Mouse (Mus musculus) cerebellum, adult 11 months (tissue): ENCODE data around the gene Cnga3.
A peak's percentile ranks its signal among the peaks of the same experiment; 100 is the strongest.

Source experiments
- DNase-seq: peaks from one replicate; pipeline ENCODE4 v3.0.0; 2022

Cnga3 gene

DNA sequence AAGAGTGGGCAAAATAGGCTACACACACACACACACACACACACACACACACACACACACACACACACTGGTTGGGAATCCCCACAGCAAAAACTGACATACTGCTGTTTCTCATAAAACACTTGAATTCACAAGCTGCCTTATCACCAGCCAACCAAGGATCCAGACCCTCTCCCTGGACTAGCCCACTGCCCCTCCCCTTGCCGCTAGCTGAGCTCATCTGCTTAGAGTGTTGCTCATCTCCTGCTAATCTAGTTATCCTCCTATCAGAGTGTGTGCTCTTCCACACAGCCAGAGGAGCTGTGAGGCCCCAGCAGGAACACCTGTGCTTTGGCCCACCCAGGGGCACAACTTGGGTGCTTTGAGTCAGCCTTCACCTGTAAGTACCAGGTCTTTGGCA lies at the start of gene Cnga3:
Gene Cnga3 (plus strand): TSS at position 291 of the 400 bp plus-strand sequence.
- no peak for DNase-seq

DNA sequence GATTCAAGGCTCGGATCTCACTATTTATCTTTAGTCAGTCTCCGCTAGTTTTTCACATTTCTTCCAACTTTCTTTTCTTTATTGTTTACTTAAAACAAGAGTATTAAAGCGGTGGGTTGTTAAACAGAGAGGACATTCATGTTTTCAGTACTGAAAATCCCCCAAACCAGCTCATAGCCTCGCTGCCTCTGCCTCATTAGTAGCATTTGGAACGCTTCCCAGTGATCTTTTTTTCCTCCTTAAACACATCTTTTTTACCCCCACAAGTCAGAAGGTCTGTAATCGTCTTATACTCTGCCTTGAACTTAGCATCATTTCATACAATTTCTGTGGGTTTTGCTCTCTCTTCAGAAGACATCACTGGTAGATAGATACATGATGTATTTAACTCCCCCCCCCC lies 48.2 kb upstream of the Cnga3 start:
- no peak for DNase-seq

DNA sequence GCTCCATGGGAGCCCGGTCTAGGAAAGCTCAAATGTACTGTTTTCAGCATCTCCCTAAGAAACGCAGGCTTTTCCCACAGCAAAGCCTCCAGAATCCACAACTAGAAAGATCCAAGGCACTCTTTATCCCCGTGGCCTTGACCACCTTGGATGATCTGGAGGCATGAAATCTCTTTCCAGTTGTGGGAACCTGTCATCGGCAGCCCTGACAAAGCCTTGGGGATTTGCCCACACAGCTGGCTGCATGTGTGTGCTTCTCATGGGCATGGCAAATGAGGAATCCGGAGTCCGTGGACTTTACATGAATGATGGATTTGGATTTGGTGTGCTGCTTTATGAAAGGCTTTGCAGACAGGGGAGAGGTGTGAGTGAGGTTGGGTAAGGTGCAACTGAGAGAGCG lies 46.3 kb upstream of the Cnga3 start:
- no peak for DNase-seq

DNA sequence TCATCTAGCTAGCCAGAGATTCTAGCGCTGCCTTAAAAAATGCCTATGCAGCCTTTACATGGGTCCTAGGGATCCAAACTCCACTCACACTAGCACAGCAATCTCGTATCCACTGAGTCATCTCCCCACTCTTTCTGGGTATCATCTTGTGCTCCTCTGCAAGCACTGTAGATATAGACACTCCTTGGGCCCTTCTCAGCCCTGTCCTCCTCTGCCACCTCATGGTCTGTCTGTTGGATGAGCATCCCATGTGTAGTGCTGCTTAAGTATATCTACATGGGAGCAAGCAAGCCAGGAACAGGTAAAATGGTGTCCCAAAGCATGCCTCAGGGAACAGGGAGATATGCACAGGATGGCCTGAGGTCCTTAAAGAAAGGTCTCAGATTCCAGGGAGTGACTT lies 36.4 kb upstream of the Cnga3 start:
- no peak for DNase-seq

DNA sequence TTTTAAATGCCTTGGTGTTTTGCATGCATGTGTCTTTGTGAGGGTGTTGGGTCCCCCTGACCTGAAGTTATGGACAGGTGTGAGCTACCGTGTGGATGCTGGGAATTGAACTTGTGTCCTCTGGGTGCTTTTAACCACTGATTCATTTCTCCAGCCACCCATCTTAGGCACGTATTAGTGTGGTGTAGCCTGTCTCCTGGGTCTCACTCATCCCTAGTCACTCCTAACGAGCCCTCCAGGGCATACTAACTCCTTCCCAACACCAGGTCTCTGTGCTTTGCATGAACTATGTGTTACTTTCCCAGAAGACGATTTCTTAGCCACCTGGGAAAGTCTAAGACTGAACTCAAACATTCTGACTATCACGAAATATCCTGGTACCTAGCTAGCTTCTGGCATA lies 34.4 kb upstream of the Cnga3 start:
- no peak for DNase-seq

DNA sequence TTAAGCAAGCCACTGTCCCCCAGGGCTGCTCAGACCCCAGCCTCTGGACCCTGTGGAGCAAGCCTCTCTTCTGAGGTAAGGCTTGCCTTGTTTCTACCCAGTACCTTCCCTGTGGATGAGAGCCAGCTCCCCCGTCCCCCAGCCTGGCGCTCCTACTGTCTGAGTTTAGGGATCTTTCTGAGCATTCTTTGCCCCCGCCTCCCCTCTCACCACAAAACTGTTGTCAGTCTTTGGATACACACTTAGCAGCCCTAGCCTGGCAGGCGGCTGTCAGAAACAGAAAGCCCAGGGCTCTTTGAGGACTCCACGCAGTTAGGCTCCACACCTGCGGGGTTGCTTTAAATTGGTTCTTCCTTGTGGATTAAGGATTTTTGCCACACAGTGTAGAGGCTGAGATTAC lies 27.2 kb upstream of the Cnga3 start:
- DNase-seq, result no peak

DNA sequence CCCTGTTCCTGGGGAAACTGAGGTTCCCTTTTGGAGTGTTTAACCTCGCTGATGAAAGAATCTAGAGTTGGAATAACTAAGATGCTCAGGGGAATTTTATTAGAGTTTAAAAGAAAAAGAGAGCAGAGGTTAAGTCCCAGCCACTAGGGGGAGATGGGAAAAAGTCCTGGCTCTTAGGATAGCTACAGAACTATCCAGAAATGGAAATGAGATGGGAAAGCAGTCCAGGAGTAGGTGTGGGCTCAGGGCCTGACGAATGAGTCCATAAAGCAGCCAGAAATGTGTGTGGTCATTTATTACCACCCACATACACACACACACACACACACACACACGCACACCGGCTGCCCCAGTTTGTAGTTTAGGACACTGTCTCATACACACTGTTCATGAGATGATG lies 19.6 kb upstream of the Cnga3 start:
- DNase-seq, result no peak

DNA sequence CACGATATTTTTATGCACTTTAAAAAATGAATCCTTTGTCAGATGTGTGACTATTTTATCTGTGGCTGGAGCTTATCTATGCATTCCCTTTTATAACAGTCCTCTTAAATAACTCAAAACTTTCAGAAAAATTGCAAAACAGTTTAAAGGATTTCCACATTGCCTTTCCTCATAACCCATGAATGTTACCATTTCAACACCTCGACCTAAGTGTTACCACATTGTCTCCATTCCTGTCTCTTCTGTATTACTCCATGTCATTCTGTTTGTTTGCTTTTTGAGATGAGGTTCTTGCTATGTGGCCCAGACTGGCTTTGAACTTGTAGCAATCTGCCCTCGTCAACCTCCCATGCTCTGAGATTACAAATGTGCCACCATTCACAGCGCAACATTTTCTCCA lies 12.8 kb upstream of the Cnga3 start:
- no peak for DNase-seq

DNA sequence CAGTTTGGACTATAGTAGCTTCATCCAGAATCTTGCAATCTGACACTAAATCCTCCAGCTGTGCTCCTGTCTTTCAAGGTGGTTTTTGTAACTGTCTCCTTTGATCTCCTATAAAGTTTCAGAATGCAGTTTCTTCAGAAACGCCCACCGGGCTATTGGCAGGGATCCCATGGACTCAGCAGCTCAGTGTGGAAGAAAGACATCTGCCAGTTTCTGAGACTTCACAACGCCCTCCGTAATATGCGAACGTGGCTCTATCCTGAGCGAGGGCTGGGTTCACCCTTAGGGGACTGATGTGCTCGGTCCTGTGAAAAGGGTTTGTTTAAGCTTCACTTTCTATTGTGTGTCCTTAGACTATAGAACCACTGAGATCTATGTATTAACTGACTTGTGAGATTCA lies 6.5 kb upstream of the Cnga3 start:
- DNase-seq, result no peak

DNA sequence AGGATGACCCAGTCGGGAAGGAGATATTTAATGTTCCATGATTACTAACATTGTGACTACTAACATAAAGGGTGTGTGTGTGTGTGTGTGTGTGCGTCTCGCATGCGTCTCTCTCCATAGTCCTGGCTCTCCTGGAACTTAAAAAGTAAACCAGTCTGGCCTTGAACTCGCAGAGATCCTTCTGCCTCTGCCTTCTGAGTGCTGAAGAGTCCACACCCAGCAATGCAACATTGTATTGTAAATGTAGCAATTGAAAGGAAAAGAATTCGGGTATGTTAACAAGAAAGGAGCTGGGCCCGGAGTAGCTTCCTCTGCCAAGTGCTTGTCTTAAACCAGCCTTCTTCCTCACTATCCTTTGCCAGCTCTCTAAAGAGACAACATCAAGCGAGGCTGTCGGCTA lies 1.9 kb upstream of the Cnga3 start:
- no peak for DNase-seq

DNA sequence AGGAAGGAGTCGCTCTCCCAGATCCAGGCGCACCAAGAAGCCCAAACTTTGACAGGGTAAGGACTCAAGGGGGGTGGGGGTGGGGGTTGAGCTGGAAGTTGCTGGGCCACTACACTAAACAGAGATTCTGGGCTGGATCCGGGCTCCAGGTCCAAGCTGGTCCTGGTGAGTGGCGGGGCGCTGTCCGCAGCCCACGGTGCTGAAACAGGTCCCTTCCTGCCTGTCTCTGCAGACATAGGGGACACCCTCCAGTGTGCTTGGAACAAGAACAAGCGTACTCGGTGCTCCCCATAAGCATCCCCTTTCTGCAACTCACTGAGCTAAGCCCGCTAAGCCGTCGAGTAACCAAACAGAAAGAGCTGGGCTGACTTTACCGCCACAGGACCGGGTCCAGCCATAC lies 4.2 kb downstream of the Cnga3 start:
- DNase-seq, result no peak

DNA sequence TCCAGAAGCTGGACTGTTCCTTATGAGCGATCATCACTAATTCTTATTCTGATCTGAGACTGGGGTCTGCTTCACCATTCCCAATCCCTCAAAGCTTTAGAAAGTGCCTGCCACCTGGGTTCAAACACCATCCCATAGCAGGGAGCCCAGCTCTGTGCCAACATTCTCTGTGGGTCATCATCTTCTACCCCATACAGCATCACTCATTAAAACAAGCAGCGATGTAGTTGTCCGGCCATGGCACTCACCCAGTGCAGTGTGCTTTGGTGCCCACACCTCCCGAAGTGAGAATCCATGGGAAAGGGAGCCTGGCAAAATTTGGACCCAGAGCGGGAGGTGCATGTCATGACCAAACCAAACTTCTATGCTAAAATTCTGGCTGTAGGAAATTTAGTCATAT lies 5.4 kb downstream of the Cnga3 start:
- DNase-seq, result no peak

DNA sequence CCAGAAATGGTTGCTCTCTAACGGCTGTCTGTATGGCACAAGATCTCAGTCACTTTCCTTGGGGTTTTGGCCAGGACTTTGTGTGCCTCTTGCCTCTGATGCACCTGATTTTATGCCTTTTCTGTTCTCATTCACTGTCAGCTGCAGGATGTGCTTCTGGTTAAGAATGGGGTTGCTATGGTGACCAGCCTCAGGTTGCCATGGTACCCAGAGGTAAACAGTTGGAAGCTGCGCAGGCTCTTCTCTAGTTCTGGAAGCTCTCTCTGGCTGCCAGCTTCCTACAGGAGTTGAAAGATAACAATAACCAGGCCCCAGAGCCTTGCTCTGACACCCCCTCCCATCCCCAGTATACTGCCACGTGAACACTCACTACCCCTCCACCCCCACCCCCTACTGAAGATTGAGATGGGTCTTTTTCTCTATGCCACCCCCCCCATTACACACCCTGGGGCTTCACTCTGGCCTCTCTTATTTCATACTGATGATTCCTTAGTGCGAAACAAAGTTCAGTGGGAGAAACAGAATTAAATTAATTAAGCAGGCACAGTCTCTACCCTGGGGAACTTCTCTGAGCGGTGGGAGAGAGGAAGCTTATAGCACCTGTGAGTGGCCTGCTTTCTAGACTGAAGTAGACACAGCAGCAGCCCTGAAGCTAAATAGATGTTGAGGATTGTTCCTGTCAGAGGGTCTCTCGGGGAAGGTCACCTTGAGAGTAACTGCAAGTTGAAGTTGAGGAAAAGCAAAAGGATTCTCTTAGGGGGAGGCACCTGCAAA lies 6.1 kb downstream of the Cnga3 start:
- no peak for DNase-seq

DNA sequence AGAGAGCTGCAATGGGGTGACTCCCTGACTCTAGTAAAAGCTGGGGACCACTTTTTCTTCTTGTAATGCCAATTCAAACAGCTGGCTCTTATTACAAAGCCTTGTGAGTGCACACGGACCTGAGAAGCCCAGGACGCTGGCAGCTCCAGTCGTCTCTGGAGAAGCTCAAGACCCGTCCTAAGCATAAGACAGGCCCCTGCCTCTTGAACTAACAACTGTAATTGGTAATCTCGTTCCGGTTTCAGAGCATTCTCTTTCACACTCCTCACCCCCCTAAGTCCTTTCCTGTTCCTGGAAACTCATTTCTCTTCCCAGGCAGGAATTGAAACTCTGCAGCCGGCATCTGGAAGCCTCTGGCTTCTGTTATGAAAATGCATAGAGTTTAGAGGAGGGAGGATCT lies 7.8 kb downstream of the Cnga3 start:
- no peak for DNase-seq

DNA sequence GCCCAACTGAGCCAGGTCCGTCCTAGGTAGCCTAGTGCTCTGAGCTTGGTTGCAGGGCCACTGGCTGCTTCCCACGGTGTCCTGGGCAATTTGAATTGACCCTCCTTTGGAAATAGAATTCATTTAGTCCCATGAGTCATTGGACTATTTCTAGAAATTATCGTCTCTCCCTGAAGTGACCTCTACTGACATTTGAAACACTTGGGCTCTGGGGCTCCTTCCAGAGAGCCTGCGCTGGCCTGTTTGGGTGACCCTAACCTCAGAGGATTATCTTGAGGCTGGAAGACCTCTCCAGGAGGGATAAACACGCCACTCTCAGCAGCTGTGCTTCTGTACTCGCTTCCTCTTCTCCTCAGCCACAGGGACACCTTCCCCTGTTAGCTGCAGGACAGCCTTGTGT lies 16.2 kb downstream of the Cnga3 start:
- DNase-seq, result no peak

DNA sequence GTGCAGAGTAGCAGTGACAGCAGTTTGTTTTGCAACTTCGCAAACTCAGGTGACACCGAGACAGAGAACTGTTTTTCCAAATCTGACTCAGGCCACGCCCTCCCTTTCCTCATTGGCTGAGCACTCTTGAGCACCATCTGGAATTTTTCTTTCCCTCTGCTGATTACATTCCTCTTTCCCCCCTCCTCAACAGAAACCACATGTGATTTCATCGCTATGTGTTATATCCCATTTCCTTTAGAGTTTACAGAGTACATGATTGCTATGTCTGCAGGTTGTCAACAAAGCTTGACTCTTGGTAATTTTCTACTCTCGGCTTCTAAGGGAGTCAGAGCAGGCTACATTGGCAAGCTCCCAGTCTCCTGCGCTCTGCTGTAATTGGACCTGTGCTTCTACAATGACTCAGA lies 17.1 kb downstream of the Cnga3 start:
- no peak for DNase-seq

DNA sequence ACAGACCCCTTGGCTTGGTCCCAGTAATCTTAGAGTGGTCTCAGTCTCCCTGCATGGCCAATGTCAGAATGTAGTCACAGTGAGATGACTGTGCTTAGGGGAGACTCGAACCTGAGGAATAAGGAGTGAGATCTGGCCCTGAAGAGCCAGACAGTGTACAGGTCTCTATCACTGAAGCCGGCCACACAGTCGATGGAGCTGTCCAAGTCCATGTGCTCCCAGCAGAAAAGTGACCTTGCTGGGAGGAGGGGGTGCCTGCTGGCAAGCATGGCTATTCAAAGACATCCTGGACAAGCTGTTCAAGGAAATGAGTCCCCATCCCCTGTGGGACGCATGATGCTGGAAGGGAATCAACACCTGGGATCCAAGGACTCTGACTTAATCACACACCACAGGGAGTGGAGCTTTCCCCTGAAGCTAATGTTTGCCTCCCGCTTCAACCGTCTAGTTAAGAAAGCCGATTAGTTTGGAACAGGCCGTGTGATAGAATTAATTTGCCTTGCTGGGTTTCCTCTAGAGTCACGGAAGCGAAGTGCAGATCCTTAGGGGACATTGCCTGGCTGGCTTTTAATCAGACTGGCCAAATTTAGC lies 24.9 kb downstream of the Cnga3 start:
- no peak for DNase-seq

DNA sequence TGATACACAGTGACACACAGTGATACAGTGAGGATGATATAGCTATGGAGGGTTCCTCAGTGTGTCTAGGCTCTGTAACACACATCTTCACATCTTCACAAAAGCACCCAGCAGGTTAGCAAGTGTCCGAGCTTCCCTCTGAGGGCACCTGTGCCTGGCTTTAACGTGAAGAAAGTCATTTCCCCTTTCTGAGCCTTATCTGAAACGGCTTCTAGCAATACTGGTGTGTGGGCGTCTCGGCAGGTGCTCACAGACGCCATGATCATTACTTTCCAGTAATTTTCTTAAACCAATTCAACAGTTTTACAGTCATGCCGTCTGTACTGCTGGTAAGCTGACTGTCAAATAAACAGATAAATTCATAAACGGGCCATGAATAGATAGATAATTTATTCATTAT lies 28.0 kb downstream of the Cnga3 start:
- DNase-seq, result no peak

DNA sequence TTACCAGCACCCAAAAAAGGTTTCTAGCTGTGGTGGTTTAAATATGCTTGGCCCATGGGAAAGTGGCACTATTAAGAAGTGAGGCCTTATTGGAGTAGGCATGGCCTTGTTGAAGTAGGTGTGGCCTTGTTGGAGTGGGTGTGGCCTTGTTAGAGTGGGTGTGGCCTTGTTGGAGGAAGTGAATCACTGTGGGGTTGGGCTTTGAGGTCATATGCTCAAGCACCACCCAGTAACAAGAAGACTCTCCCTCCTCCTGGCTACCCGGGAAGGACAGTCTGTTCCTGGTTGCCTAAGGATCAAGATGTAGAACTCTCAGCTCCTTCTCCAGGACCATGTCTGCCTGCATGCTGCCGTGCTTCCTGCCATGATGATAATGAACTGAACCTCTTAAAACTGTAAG lies 32.2 kb downstream of the Cnga3 start:
- DNase-seq, result no peak

DNA sequence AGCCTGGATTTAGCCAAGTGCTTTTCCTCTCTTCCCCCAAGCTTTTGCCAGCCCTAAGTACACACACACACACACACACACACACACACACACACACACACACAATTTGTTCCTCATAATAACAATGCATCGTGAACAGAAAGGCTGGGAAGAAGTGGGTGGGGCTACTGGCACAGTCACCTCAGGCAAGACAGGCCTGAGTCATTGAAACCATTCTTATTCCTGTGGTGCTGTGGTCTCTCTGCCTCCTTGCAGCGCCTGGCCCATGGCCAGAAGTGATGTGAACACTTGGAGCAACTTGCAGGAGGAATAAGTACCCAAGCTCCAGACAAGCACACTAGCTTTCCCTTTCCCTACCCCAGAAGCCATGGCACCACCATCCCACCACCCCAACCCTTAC lies 34.2 kb downstream of the Cnga3 start:
- no peak for DNase-seq

DNA sequence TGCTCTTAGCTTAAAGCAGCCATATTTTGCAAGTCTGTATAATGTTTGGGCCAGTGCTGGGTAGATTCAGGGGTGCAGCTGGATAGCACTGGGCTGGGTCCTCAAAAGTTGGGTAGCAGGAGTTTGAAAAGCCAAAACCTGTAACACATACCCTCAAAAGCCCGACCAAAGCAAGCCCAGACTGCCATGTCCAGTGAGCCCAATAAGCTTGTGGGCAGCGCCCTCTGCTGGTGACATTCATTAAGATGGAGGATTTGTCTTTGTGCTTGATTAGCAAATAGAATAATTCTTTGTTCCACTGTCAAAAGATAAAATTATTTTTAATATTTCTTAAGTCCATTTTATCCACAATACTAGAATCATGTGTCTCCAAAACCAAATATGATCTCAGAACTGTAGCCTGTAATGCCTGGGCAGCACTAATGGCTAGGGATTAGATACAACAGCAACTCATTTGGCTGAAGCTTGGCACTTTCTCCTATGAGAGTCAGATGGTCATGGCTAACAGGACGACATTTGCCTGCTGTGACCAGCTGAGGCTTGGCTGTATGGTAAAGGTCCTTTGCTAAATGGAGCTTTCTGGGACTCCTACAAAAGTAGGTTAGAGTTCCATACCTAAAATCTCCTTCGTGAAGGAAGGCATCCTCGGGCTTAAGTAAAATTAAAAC lies 36.5 kb downstream of the Cnga3 start:
- DNase-seq, result peak; percentile 77

DNA sequence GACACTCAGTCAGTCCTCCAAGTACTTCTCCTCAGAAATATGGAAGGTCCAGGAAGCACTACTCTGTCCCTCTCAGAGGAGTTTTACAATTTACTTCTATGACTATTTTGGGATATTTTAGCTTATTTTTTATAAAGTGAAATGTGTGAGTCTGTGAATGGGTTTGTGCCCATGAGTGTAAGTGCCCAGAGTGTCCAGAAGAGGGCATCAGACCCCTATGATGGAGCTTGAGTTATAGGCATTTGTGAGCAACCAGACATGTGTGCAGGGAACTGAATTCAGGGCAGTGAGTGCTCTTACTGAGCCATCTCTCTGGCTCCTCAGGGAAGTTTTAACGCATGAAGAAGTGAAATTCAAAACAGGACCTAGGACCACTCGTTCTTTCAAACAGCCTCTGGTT lies 44.2 kb downstream of the Cnga3 start:
- DNase-seq, result no peak

DNA sequence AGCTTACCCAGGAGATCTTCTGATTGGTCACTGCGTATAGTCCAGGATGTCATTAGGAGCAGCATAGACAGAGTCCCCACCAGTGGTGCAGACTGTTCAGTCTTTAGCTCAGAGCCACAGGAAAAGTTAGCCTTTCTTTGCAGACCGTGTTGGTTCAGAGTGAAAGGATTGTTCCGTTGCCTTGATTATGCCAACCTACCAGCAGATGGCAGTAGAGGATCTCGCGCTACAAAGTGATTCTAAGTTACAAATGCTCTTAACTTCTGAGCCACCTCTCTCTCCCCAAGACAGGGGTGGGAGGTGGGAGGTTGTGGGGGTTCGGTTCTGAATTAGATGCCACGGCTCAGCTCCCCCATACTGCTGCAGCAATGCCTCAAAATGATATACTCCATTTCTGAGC lies 58.2 kb downstream of the Cnga3 start:
- DNase-seq, result peak; percentile 52

DNA sequence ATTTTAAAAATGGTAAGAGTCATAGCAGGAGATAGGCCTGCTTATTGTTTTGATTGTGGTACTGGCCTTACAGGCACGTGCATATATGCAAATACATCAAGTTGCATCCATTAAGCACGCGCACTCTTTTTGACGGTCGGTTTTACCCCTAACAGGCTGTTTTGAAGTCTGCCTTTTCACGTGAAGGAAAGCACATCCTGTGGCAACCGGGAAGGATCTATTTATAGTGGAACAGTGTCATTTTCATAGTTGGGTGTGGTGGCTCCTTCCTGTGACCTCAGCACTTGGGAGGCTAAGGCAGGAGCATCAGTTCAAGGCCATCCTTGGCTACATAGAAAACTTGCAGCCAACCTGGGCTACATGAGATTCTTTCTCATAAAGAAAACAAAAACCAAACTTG lies 72.3 kb downstream of the Cnga3 start:
- DNase-seq, result no peak

DNA sequence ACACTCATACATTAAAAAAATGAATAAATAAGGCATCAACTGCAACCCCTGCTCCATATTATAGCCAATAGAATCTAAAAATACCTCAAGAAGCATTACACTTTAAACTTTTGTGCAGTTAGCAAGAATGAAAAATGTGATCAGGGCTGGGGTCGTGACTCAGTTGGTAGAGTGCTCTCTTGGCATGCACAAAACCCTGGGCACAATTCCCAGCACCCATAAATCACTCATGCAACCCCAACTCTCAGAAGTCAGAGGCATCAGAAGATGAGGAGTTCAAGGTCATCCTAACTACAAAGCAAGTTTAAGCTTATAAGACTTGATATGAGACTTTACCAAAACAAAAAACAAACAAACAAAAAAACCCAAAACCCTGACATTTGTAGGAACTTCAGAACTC lies 73.5 kb downstream of the Cnga3 start:
- no peak for DNase-seq
